Mouse (Mus musculus) C2C12 (cell line): ENCODE results near the gene Theg. TPM values are rescaled to one million over a fixed set of nuclear protein-coding genes. Genes with fewer than 3 reads are reported as not detected.

Source experiments
- H3K27me3 ChIP-seq: one replicate; pipeline ENCODE4 v1.6.1; 2011; ENCODE audit not compliant: control insufficient read depth, insufficient read depth, insufficient read length
- H3K36me3 ChIP-seq: one replicate; pipeline ENCODE4 v1.6.1; 2011; ENCODE audit not compliant: control insufficient read depth, insufficient read depth
- H3K4me3 ChIP-seq: one replicate; pipeline ENCODE4 v1.5.1; 2011; ENCODE audit warnings: mild to moderate bottlenecking, control low read depth; ENCODE audit not compliant: poor library complexity, insufficient read depth, severe bottlenecking
- H3K79me2 ChIP-seq: one replicate; pipeline ENCODE4 v1.6.1; 2011; ENCODE audit not compliant: control insufficient read depth, insufficient read depth
- H3K79me3 ChIP-seq: one replicate; pipeline ENCODE4 v1.6.1; 2011; ENCODE audit warnings: low read depth, control low read depth
- H3ac ChIP-seq: one replicate; pipeline ENCODE3; 2011; ENCODE audit warnings: low read depth; ENCODE audit not compliant: control insufficient read depth, insufficient read length
- CEBPB ChIP-seq: IDR thresholded peaks from one replicate; pipeline ENCODE4 v1.6.1; 2011; ENCODE audit warnings: low read depth, mild to moderate bottlenecking, control low read depth, moderate library complexity
- CTCF ChIP-seq: IDR thresholded peaks from one replicate; pipeline ENCODE4 v1.5.1; 2011; ENCODE audit not compliant: control insufficient read depth, insufficient read depth, insufficient read length
- FOSL1 ChIP-seq: IDR thresholded peaks from one replicate; pipeline ENCODE4 v1.8.0; 2011; ENCODE audit warnings: mild to moderate bottlenecking, low read length; ENCODE audit not compliant: poor library complexity, insufficient read depth, severe bottlenecking
- MAX ChIP-seq: IDR thresholded peaks from one replicate; pipeline ENCODE4 v1.6.1; 2011; ENCODE audit warnings: mild to moderate bottlenecking, control low read depth
- MYOD1 ChIP-seq: IDR thresholded peaks from one replicate; pipeline ENCODE4 v1.6.1; 2011; ENCODE audit warnings: low read depth; ENCODE audit not compliant: control insufficient read depth, insufficient read length
- MYOG ChIP-seq: IDR thresholded peaks from one replicate; pipeline ENCODE4 v1.6.1; 2011; ENCODE audit not compliant: control insufficient read depth, insufficient read length; ENCODE audit errors: extremely low read depth
- USF1 ChIP-seq: IDR thresholded peaks from one replicate; pipeline ENCODE4 v1.6.1; 2011; ENCODE audit warnings: low read depth, mild to moderate bottlenecking, control low read depth, moderate library complexity
- polyA plus RNA-seq: library from polyadenylated mRNA; unstranded; fragments of >200 nt; fragmentation: generic; extraction: Trizol; gene quantifications from one replicate; pipeline ENCODE4 v1.2.1, GENCODE M21; 2012; ENCODE audit warnings: missing spikeins

Theg gene
- polyA plus RNA-seq, 1 experiment = not detected

DNA sequence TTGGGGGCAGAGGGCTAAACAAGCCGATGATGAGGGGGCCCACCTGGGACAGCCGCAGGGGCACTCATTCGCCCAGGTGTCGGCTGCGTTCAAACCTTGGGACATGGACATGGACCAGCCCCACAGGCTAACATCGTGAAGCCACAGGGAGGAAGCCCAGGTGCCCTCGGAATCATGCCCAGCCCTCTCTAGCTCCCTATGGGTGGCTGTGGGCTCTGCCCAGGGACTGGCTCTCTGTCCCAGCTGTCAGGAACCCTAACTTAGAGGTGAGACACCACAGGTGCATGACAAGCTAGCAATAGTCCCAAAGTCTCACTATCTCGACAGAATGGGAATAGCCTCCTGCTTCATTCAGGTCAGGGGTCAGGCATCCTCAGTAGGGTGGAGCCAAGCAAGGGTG is 34.6 kb downstream of the Theg start:
- peaks cover 52% of the 10 kb centered on the region for H3K79me2 ChIP-seq
- no peaks in the 10 kb centered on the region for H3K27me3 ChIP-seq
- no peak overlapping the region for H3K4me3 ChIP-seq
- peaks cover 14% of the 10 kb centered on the region for H3K79me3 ChIP-seq
- TF ChIP-seq MAX (no peak), MYOG (no peak), CTCF (no peak)
- H3ac ChIP-seq = no peak overlapping the region
- H3K36me3 ChIP-seq = peaks cover 24% of the 10 kb centered on the region

DNA sequence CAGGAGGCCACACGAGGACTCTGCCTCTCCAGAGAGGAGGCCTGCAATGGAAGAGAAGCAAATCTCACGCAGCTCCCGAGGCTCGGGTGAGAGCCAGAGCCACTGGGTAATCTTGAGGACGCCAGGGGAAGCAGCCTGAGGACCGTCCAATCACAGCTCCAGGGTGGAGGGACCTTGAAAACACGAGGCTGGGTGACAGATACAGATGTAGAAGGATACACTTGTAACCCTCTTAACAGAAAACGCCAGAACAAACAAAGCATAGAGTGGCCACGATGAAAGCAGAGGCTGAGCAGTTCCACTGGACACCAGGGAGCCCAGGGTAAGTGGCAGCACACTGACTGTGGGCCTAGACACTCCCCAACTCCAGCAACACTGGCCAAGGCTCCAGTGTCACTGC is 36.8 kb downstream of the Theg start:
- Histone ChIP-seq H3ac (no peak overlapping the region), H3K36me3 (peaks cover 44% of the 10 kb centered on the region)
- TF ChIP-seq MYOD1 (no peak), MYOG (no peak), MAX (no peak), CTCF (no peak), USF1 (no peak), CEBPB (no peak), FOSL1 (no peak)

DNA sequence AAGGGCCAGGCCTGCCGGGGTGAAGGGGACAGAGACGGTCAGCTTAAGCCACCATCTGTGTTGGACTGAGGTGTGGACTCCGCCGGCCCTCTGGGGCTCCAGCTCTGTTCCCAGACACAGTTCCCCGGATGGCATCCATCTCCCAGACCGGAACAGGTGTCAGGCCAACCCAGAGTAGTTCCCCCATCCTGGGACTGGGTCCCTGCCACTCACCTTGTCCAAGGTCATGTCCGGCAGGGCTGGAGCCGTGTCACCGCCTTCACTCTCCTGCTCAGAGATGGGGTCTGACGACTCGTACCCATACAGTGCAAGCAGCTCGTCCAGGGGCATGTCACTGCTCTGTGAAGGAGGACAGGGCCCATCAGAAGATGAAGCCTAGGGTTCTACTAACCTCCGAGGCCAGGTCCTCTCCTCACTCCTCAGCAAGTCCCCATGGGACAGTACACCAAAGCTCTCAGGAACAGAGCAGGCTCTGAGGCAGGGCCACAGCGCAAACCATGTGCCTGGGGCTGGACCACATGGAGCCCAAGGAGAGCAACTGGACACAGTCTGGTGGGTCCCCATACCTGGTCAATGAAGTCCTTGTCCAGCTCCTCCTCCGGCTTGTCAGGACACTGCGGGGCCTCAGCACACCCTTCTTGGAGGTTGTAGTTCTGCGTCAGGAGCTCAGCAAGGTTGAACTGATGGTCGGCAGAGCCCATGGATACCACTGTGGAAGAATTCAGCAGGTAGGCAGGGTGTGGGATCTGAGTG is 38.0 kb downstream of the Theg start:
- H3ac ChIP-seq = no peak overlapping the region
- no peak overlapping the region for H3K4me3 ChIP-seq
- H3K27me3 ChIP-seq = no peaks in the 10 kb centered on the region
- peaks cover 46% of the 10 kb centered on the region for H3K79me2 ChIP-seq
- TF ChIP-seq MAX = no peak
- no peak for TF ChIP-seq CEBPB
- no peak for TF ChIP-seq USF1
- TF ChIP-seq CTCF = no peak
- no peak for TF ChIP-seq MYOD1
- no peak for TF ChIP-seq FOSL1
- TF ChIP-seq MYOG = no peak
- peaks cover 14% of the 10 kb centered on the region for H3K79me3 ChIP-seq
- peaks cover 56% of the 10 kb centered on the region for H3K36me3 ChIP-seq

More for the DNA sequence above, 36.8 kb downstream of the Theg start:
- peaks cover 52% of the 10 kb centered on the region for H3K79me2 ChIP-seq
- no peaks in the 10 kb centered on the region for H3K27me3 ChIP-seq
- H3K79me3 ChIP-seq = peaks cover 14% of the 10 kb centered on the region
- H3K4me3 ChIP-seq = no peak overlapping the region

DNA sequence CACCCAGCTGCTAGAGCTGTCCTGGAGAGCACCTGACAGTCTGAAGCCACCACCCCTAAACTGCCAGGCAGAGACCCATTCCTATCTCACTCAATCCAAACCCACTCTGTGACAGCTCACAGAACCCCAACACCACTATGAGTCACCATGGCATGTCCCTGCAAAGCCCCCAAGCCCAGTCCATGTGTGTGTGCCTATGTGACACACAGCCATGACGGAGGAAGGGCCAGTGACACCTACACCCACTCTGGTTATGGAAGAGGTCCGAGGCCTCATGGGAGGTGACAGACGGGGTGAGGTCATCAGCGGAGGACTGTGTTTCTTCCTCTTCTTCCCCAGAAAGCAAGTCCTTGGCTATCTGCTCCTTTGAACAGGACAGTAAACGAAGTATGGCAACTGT is 38.6 kb downstream of the Theg start:
- TF ChIP-seq MYOG = no peak
- no peak for TF ChIP-seq CEBPB
- no peak for TF ChIP-seq FOSL1
- Histone ChIP-seq H3K27me3 (no peaks in the 10 kb centered on the region), H3K4me3 (no peak overlapping the region), H3ac (no peak overlapping the region), H3K79me3 (peaks cover 14% of the 10 kb centered on the region), H3K36me3 (peaks cover 62% of the 10 kb centered on the region), H3K79me2 (peaks cover 39% of the 10 kb centered on the region)

DNA sequence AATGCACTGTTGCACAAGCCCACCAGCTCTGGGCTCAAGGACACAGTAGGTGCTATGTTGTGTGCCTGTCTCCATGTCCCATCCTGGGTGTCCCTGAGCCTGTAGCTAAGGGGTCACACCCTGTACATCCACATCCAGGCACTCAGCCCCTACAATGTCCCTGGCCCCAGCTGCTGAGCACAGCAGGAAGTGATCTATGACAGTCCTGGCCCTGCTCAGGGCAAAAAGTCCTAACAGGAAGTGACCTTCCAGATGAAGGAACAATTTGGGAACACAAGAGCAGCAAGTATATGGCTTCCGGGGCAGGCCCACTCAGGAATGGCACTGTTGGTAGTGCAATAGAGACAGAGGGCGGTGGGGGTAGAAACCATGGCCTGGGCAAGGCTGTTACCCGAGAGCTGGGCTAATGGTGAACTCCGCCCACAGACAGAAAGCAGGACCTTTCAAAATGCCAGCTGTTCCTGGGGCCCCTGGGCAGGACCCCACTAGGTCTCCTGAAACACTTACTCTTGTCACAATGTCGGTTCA is 39.9 kb downstream of the Theg start:
- Histone ChIP-seq H3K4me3 (no peak overlapping the region), H3K79me2 (peaks cover 26% of the 10 kb centered on the region), H3K79me3 (peaks cover 4% of the 10 kb centered on the region), H3K27me3 (no peaks in the 10 kb centered on the region), H3ac (no peak overlapping the region), H3K36me3 (peaks cover 72% of the 10 kb centered on the region)
- TF ChIP-seq USF1 (no peak), CEBPB (no peak), MYOD1 (no peak), FOSL1 (no peak), MAX (no peak), MYOG (no peak), CTCF (no peak)

DNA sequence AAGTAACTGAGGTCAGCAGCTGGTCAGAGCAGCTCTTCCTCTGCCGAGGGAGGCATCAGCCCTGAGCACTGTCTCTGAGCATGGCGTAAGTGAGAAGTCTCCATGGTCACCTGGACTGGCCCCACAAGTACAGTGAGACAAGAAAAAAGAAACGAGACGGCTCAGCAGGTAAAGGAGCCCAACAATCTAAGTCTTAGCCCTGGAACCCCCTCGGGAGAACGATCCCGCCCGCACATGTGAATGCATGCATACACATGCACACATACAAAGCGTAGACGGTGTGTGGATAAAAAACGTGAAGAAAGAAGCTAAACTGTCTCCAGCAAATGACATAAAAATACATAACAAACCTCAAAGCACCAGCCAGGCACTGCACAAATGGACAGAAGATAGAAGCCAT is 40.6 kb downstream of the Theg start:
- no peak overlapping the region for H3K4me3 ChIP-seq
- no peaks in the 10 kb centered on the region for H3K79me3 ChIP-seq
- H3K36me3 ChIP-seq = peaks cover 77% of the 10 kb centered on the region
- peaks cover 19% of the 10 kb centered on the region for H3K79me2 ChIP-seq
- H3K27me3 ChIP-seq = no peaks in the 10 kb centered on the region
- TF ChIP-seq MYOG (no peak), MAX (no peak), USF1 (no peak), MYOD1 (no peak), CTCF (no peak), CEBPB (no peak), FOSL1 (no peak)
- no peak overlapping the region for H3ac ChIP-seq
